In genomic region chr11:94183120-94183519, GRCm38 (mm10) we compare ENCODE assay signal across 21 mouse cellular contexts.
"Had no signal": no experiment of that assay in that cellular context is flagged by ENCODE, and none has a peak within 500 bp of the region (broad histone marks: within the 10 kb centered on the region; RNA-seq: fewer than 3 reads in every experiment).

No protein-coding gene starts in this region.

- DNase-seq: heart, postnatal 10 days; heart, postnatal 4 days; kidney, adult 11 months; kidney, adult 2 months; kidney, adult 9 months; kidney, postnatal 14 days; kidney, postnatal 36 days had no signal

- H3K36me3 ChIP-seq: heart, embryonic 10.5 days; heart, embryonic 12.5 days; hindbrain, embryonic 10.5 days; hindbrain, embryonic 12.5 days; intestine, embryonic 15.5 days; kidney, embryonic 15.5 days; limb, embryonic 10.5 days; limb, embryonic 12.5 days had no signal

- H3K4me3 ChIP-seq: heart, embryonic 10.5 days; heart, embryonic 12.5 days; hindbrain, embryonic 10.5 days; hindbrain, embryonic 12.5 days; intestine, embryonic 15.5 days; kidney, embryonic 15.5 days; left cerebral cortex, adult 2 months; limb, embryonic 10.5 days; limb, embryonic 12.5 days had no signal

- H3K27me3 ChIP-seq: heart, embryonic 12.5 days; hindbrain, embryonic 12.5 days; intestine, embryonic 15.5 days; kidney, embryonic 15.5 days; limb, embryonic 12.5 days had no signal

- ATAC-seq: hindbrain, embryonic 16.5 days; inflammation-experienced regulatory T-cells, adult 6 months; intestine, embryonic 15.5 days had no signal

- H3K9ac ChIP-seq: heart, embryonic 12.5 days; hindbrain, embryonic 12.5 days; hindbrain, embryonic 14.5 days; intestine, embryonic 15.5 days; kidney, embryonic 15.5 days; limb, embryonic 12.5 days; liver, embryonic 14.5 days had no signal

- H3K9me3 ChIP-seq: heart, embryonic 10.5 days; heart, embryonic 12.5 days; hindbrain, embryonic 10.5 days; hindbrain, embryonic 12.5 days; intestine, embryonic 15.5 days; kidney, embryonic 15.5 days; limb, embryonic 10.5 days; limb, embryonic 12.5 days had no signal

- H3K4me2 ChIP-seq: heart, embryonic 12.5 days; hindbrain, embryonic 12.5 days; hindbrain, embryonic 14.5 days; intestine, embryonic 15.5 days; kidney, embryonic 15.5 days; limb, embryonic 12.5 days had no signal

- H3K4me1 ChIP-seq: hindbrain, embryonic 10.5 days; hindbrain, embryonic 12.5 days; intestine, embryonic 15.5 days; kidney, embryonic 15.5 days; limb, embryonic 12.5 days had no signal

- H3K27ac ChIP-seq: heart, embryonic 10.5 days; hindbrain, embryonic 10.5 days; hindbrain, embryonic 12.5 days; hindbrain, embryonic 14.5 days; intestine, embryonic 15.5 days; kidney, embryonic 15.5 days; kidney, postnatal 0 days; left cerebral cortex, adult 2 months; limb, embryonic 10.5 days; limb, embryonic 12.5 days; liver, embryonic 14.5 days had no signal
